In the genomic region with DNA sequence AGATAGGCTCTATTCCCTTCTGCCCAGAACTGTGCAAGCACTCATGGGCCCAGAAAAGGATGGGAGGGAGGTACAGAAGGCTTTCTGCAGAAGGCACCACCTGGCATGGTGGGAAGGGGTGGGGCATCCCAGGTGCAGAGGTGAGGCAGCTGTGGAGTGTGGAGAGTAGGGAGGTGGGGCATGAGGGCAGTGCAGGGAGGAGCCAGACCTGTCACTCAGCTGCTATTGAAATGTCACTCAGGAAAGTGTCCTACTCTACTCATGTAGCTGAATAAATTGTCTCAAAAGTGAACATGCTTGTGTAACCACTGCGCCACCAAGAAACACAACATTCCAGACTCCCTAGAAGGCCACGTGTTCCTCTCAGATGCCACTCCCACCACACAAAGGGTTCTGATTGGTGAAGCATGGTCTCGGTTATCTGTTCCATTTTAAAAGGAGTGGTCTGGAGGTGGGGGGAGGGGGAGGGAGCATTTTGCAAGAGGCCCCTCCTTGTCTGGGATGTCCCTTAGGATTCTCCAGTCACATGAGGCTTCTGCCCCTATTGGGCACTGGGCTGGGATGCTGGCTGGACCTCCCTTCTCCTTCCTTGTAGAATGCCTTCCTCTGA, we compare ENCODE assay signal across 9 mouse cellular contexts. TPM values are rescaled to one million over a fixed set of nuclear protein-coding genes. Genes with fewer than 3 reads are reported as not detected.
DNase-seq lines count a peak whose midpoint lies in the region; ATAC-seq and TF ChIP-seq lines count a peak whose summit lies in the region.
"Had no signal": no experiment of that assay in that cellular context is flagged by ENCODE, and none has a peak within 500 bp of the region (broad histone marks: within the 10 kb centered on the region; RNA-seq: fewer than 3 reads in every experiment).

No protein-coding gene starts in this region.

- TF ChIP-seq EP300 in liver, postnatal 0 days (IDR thresholded peaks at IDR 0.05; ENCODE audit: low read depth): no peak

- H3K27me3 ChIP-seq in liver, postnatal 0 days (ENCODE audit: insufficient read depth, low read length): no peaks in the 10 kb centered on the region
- no peaks in the 10 kb centered on the region for H3K27me3 ChIP-seq in intestine, postnatal 0 days (replicated peaks; ENCODE audit: control insufficient read depth, insufficient read depth, low read length)

- ATAC-seq in liver, postnatal 0 days: no peak
- ATAC-seq in intestine, postnatal 0 days: peak; percentile 67

- H3K36me3 ChIP-seq in liver, postnatal 0 days (replicated peaks; ENCODE audit: insufficient read depth, low read length): peaks cover 16% of the 10 kb centered on the region
- peaks cover 23% of the 10 kb centered on the region for H3K36me3 ChIP-seq in intestine, postnatal 0 days (ENCODE audit: control insufficient read depth, insufficient read depth)

- peak overlapping the region; percentile 32 for H3K27ac ChIP-seq in gastrocnemius, adult 2 months
- no peak overlapping the region for H3K27ac ChIP-seq in liver, postnatal 0 days (ENCODE audit: low read depth)
- H3K27ac ChIP-seq in intestine, postnatal 0 days (ENCODE audit: low read depth, low read length): no peak overlapping the region
- H3K27ac ChIP-seq in left cerebral cortex, adult 2 months: no peak overlapping the region

- 35% methylated on average over 3 of the region's 3 CpGs for WGBS in liver, postnatal 0 days (ENCODE audit: insufficient replicate concordance)
- 32% methylated on average over 3 of the region's 3 CpGs for WGBS in intestine, postnatal 0 days

- no peak for DNase-seq in gastrocnemius, adult 2 months
- DNase-seq in gastrocnemius, postnatal 14 days: no peak
- peak; percentile 34 for DNase-seq in liver
- no peak for DNase-seq in liver, postnatal 0 days
- peak; percentile 47 to 66 for DNase-seq in lung, postnatal 4 days
- DNase-seq in retina, postnatal 1 day: no peak
- no peak for DNase-seq in left cerebral cortex, adult 2 months (ENCODE audit: extremely low spot score in 1 of 2, low spot score in 2 of 2)
- DNase-seq: cerebellum, adult 9-11 months had no signal

- H3K9ac ChIP-seq in liver, postnatal 0 days (replicated peaks): no peak overlapping the region
- no peak overlapping the region for H3K9ac ChIP-seq in intestine, postnatal 0 days (ENCODE audit: low read depth, low read length)

- no peak overlapping the region for H3K4me2 ChIP-seq in liver, postnatal 0 days (ENCODE audit: low read depth, low read length)
- no peak overlapping the region for H3K4me2 ChIP-seq in intestine, postnatal 0 days (replicated peaks; ENCODE audit: low read depth)

- H3K9me3 ChIP-seq in liver, postnatal 0 days (ENCODE audit: low read length): no peaks in the 10 kb centered on the region
- H3K9me3 ChIP-seq in intestine, postnatal 0 days (ENCODE audit: control insufficient read depth): no peaks in the 10 kb centered on the region

- no peak overlapping the region for H3K4me3 ChIP-seq in gastrocnemius, adult 2 months
- H3K4me3 ChIP-seq in liver, postnatal 0 days (ENCODE audit: low read depth, low read length): no peak overlapping the region
- H3K4me3 ChIP-seq in intestine, postnatal 0 days (ENCODE audit: low read depth, low read length): no peak overlapping the region
- H3K4me3 ChIP-seq in left cerebral cortex, adult 2 months: no peak overlapping the region

- intact Hi-C loops in gastrocnemius, adult 2 months (cut with DNase I): no loop called here
- intact Hi-C loops in gastrocnemius, postnatal 14 days (cut with DNase I; ENCODE audit: low total_unique reads): no loop called here
- intact Hi-C loops in left cerebral cortex, adult 2 months (cut with DNase I): no loop called here

- TF ChIP-seq CTCF in gastrocnemius, adult 2 months (IDR thresholded peaks at IDR 0.05): no peak
- TF ChIP-seq CTCF in liver, postnatal 0 days (IDR thresholded peaks at IDR 0.05; ENCODE audit: low read depth): no peak
- no peak for TF ChIP-seq CTCF in intestine, postnatal 0 days (IDR thresholded peaks at IDR 0.05; ENCODE audit: low read depth)
- TF ChIP-seq CTCF in left cerebral cortex, adult 2 months (IDR thresholded peaks at IDR 0.05): no peak

- H3K4me1 ChIP-seq in liver, postnatal 0 days (ENCODE audit: insufficient read depth): peaks cover 63% of the 10 kb centered on the region
- H3K4me1 ChIP-seq in intestine, postnatal 0 days (replicated peaks; ENCODE audit: control insufficient read depth, insufficient read depth, low read length): peaks cover 14% of the 10 kb centered on the region

RNA-seq across cellular contexts. Expression of a gene that starts 41.6 kb away (rescaled TPM):
- 10 to 100 TPM; 27.4 to 34.5 TPM for total RNA-seq in gastrocnemius, adult 2 months (2021)
- 10 to 100 TPM; 30.3 to 36.0 TPM for total RNA-seq in gastrocnemius, postnatal 14 days (2021)
- polyA plus RNA-seq in liver, postnatal 0 days (2015; fragmentation: Nextera tagmentation; extraction: Ambion mirVana): 3.6 and 4.3 TPM in 2 replicates
- 12.4 and 13.5 TPM in 2 replicates for polyA plus RNA-seq in intestine, postnatal 0 days (2015; fragmentation: Nextera tagmentation; extraction: Ambion mirVana)
- total RNA-seq in left cerebral cortex, adult 2 months (2021): 100 to 1,000 TPM; 106 to 107 TPM

Comparison
In these comparisons a context has a peak if more than half of its experiments do, and no peak if none do; other contexts are left out.
1. DNase-seq: peak in liver (single experiment) and lung, postnatal 4 days (2 of 2); none in gastrocnemius, adult 2 months (single experiment), gastrocnemius, postnatal 14 days (single experiment), liver, postnatal 0 days (single experiment), retina, postnatal 1 day (single experiment) and left cerebral cortex, adult 2 months (0 of 2).